Mouse (Mus musculus) ovary, adult 18-20 months (tissue): ENCODE results near the gene Kif26a.

Experiments used
- DNase-seq: peaks from one replicate; pipeline ENCODE4 v3.0.0; 2022; ENCODE audit warnings: low spot score, mixed read lengths

Kif26a gene

DNA sequence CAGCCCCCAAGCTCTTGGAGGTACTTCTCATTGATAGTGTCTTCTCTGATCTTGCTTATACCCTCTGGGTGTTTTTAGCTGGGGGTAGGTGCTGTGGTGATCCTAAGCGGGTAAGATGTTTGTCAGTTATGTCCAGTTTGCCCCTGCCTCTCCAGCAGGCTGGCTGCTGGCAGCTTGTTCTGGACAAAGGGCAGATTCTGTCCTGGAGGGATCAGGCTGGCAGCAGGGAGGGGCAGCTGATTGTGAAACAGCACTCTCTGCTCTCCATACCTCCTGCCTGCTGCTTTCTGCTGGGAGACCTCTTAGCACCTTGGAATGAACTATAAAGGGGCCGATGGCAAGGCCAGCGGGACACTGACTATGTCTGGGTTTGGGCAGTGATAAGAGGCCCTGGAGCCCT is 71.7 kb downstream of the Kif26a start:
- DNase-seq, result no peak

DNA sequence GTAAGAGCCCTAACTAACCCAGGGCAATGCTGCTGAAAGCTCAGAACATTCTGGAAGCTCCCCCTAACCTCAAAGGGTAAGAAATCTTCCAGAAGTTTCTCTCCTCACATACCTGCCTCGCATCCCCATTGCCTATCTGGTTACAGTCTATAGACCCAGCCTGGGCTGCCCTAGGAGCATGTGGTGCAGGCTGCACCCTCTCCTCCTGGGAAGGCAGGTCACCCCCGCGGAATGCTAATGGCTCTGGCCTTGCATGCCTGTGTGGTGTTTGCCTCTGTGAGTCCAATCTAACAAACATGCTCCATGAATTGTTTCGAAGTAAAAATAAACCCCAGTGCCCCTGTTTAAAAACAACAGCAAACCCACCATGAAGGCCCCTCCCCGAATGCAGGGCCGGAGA is 75.3 kb downstream of the Kif26a start:
- DNase-seq, result no peak

DNA sequence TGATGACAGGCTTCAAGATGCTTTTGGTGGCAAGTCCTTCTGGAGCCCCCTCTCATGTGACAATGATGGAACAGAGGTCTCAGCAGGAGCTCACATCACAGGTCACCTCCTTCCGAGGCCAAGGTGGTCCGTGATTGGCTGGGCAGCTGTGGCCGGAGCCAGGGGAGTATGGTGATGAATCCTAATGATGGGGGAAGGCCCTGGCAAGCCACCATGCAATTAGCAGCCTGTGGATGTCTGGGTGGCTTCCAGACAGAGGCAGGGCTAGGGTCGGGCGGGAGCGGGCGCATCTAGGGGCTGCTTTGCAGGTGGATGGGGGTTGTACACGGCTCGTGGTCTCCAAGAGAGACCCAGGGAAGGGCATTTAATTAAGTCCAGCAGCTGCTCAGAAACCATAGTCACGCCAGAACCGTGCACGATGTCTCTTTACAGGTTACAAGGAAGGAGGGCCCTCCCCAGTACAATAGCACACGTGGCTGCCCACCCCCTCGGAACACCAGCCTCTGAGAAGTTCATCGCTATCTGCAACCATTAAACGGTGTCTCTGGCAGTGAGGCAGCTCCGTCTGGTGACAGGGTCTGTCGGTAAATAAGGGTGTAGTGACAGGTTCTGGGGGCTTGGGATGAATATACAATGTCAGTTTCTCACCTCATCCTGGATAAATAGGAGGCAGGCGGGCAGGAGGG is 75.9 kb downstream of the Kif26a start:
- DNase-seq, result no peak

DNA sequence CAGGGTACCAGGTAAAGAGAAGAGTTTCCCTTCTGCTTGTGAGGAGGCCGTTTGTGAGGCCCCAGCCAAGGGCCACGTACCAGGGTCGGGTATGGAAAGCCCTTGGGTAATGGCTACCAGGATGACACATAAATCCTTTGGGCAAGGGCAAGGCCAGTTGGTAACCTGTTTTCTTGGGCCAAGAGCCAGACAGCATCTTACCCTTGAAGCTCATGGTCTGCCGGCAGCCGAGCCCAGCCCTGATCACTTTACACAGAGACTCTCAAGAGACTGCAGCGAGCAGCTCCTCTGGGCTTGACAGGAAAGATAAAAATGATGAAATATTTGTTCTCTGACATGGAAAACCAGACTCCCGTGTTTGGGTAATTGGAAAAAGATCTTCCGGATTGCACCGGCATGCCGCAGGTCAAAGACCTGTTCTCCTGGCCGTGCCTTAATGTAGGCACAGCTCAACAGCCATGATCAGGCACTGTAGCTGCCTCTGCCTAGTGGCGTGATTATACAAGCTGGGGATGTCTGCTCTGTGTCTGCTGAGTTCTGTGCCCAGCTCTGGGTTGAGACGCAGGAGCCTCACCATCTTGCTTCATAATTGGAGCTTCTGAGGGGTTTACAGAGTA is 77.8 kb downstream of the Kif26a start:
- peak; percentile 34 for DNase-seq

DNA sequence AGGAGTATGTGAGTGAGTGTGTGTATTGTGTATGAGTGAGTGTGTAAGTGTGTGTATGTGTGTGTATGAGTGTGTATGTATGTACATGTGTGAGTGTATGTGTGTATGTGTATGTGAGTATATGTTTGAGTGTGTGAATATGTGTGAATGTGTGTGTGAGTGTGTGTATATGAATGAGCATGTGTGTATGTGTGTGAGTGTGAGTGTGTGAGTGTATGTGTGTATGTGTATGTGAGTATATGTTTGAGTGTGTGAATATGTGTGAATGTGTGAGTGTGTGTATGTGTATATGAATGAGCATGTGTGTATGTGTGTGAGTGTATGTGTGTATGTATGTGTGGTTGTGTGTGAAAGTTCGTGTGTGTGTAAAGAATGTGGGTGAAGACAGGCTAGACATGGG is 80.2 kb downstream of the Kif26a start:
- no peak for DNase-seq

DNA sequence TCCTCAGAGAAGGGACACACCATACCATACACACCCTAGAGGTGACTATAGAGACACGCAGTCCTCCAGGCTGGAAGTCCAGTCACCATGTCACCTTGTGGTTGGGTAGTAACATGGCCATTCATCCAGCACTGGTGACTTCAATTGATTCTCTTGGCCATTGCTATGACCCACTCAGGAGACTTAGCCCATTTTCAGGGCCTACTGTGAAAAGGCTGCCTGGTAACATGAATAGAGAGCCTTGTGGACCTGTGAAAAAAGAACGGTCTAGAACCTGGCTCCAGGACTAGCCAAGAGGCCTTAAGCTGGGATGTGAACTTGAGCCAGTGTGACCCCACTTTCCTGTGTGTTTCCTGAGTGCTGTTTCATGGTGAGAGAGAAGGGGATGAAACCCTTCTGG is 80.6 kb downstream of the Kif26a start:
- no peak for DNase-seq

DNA sequence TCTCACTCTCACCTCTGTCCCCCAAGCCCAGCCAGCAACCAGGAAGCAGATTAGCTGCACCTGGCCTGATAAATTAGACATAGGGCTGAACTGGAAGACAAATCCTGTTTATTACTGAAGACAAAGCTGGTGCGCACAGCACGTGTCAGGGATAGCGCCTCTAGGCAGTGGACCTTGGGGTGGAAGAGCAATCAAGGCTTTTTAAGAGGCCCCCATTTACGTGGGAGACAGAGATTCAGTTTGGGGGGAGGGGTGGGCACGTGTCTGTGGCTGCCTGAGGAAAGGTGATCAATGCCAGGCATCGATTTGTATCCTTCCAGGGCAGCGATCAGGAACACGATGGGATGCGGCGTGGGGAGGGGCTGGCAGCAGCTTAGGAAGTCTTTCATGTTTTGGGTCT is 83.1 kb downstream of the Kif26a start:
- DNase-seq, result no peak

DNA sequence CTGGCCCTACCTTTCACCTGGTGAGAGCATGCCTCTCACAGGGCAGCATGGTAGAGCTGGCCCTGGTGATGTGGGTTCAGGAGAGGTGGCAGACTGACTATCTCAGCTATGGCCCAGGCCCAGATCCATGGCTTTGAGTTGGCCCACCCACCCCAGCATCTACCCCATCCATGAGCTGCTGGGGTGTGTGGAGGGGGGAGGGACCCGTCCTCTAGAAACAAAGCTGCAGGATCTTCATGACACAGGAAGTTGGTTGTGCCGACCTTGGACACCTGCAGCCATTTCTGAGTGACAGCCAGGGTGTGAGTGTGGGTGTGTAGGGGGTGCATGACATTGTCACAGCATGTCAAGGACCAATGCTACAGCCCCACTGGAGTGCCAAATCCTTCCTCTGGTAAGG is 84.2 kb downstream of the Kif26a start:
- DNase-seq, result no peak
